30 mouse cellular contexts compared by ENCODE assay signal in genomic region chr17:31191825-31192224, GRCm38 (mm10). TPM values are rescaled to one million over a fixed set of nuclear protein-coding genes. Genes with fewer than 3 reads are reported as not detected.
DNase-seq lines count a peak whose midpoint lies in the region; ATAC-seq and TF ChIP-seq lines count a peak whose summit lies in the region.
"Had no signal": no experiment of that assay in that cellular context is flagged by ENCODE, and none has a peak within 500 bp of the region (broad histone marks: within the 10 kb centered on the region; RNA-seq: fewer than 3 reads in every experiment).

No protein-coding gene starts in this region.

- no peak overlapping the region for H3K4me3 ChIP-seq in heart, adult 2 months
- H3K4me3 ChIP-seq in kidney, embryonic 15.5 days (replicated peaks), result no peak overlapping the region
- H3K4me3 ChIP-seq in kidney, postnatal 0 days (replicated peaks; ENCODE audit: low read depth, low read length), result no peak overlapping the region
- H3K4me3 ChIP-seq: embryonic facial prominence, embryonic 13.5 days; embryonic facial prominence, embryonic 15.5 days; erythroblast, embryonic 14.5 days; forebrain, embryonic 10.5 days; forebrain, embryonic 12.5 days had no signal

- no peaks in the 10 kb centered on the region for H3K36me3 ChIP-seq in heart, adult 2 months (ENCODE audit: control insufficient read depth, insufficient read depth, low read length)
- H3K36me3 ChIP-seq in kidney, embryonic 15.5 days, result no peaks in the 10 kb centered on the region
- H3K36me3 ChIP-seq in kidney, postnatal 0 days (ENCODE audit: insufficient read depth, low read length), result no peaks in the 10 kb centered on the region
- H3K36me3 ChIP-seq: embryonic facial prominence, embryonic 13.5 days; embryonic facial prominence, embryonic 15.5 days; forebrain, embryonic 10.5 days; forebrain, embryonic 12.5 days had no signal

- H3K9ac ChIP-seq in heart, adult 2 months (ENCODE audit: low read depth, low read length), result no peak overlapping the region
- H3K9ac ChIP-seq in kidney, embryonic 15.5 days, result no peak overlapping the region
- H3K9ac ChIP-seq in kidney, postnatal 0 days (ENCODE audit: low read depth, low read length), result no peak overlapping the region
- H3K9ac ChIP-seq: embryonic facial prominence, embryonic 13.5 days; embryonic facial prominence, embryonic 15.5 days; forebrain, embryonic 12.5 days had no signal

- TF ChIP-seq EP300 in heart, adult 2 months (IDR thresholded peaks at IDR 0.05; ENCODE audit: insufficient read depth, low read depth, low read length), result no peak

- no peak overlapping the region for H3K27ac ChIP-seq in heart, adult 2 months
- no peak overlapping the region for H3K27ac ChIP-seq in kidney, embryonic 15.5 days
- H3K27ac ChIP-seq in kidney, postnatal 0 days, result no peak overlapping the region
- H3K27ac ChIP-seq: embryonic facial prominence, embryonic 13.5 days; embryonic facial prominence, embryonic 15.5 days; forebrain, embryonic 10.5 days; forebrain, embryonic 12.5 days had no signal

- TF ChIP-seq POLR2A in heart, adult 2 months (IDR thresholded peaks at IDR 0.05; ENCODE audit: insufficient read depth, low read depth, low read length), result no peak

- H3K9me3 ChIP-seq in kidney, embryonic 15.5 days (replicated peaks), result no peaks in the 10 kb centered on the region
- H3K9me3 ChIP-seq in kidney, postnatal 0 days (replicated peaks; ENCODE audit: low read length), result no peaks in the 10 kb centered on the region
- H3K9me3 ChIP-seq: embryonic facial prominence, embryonic 13.5 days; embryonic facial prominence, embryonic 15.5 days; forebrain, embryonic 10.5 days; forebrain, embryonic 12.5 days had no signal

- H3K4me1 ChIP-seq in heart, adult 2 months (ENCODE audit: control insufficient read depth, insufficient read depth, low read length), result no peaks in the 10 kb centered on the region
- peaks cover 27% of the 10 kb centered on the region for H3K4me1 ChIP-seq in kidney, embryonic 15.5 days
- no peaks in the 10 kb centered on the region for H3K4me1 ChIP-seq in kidney, postnatal 0 days (replicated peaks; ENCODE audit: insufficient read depth, low read length)
- H3K4me1 ChIP-seq: embryonic facial prominence, embryonic 15.5 days; forebrain, embryonic 12.5 days had no signal

- TF ChIP-seq CTCF in heart, adult 2 months (IDR thresholded peaks at IDR 0.05), result no peak
- TF ChIP-seq CTCF in kidney, postnatal 0 days (IDR thresholded peaks at IDR 0.05; ENCODE audit: low read depth), result no peak

- H3K27me3 ChIP-seq in heart, adult 2 months (ENCODE audit: control insufficient read depth, insufficient read depth, low read length), result no peaks in the 10 kb centered on the region
- H3K27me3 ChIP-seq in kidney, embryonic 15.5 days, result peaks cover 14% of the 10 kb centered on the region
- H3K27me3 ChIP-seq in kidney, postnatal 0 days (ENCODE audit: insufficient read depth, low read length), result no peaks in the 10 kb centered on the region
- H3K27me3 ChIP-seq: embryonic facial prominence, embryonic 13.5 days; embryonic facial prominence, embryonic 15.5 days; forebrain, embryonic 12.5 days had no signal

- intact Hi-C loops in heart, adult 2 months (cut with DNase I), result no loop called here

- DNase-seq in heart, adult 11 months, result peak; percentile 64
- DNase-seq in heart, adult 2 months, result no peak
- no peak for DNase-seq in kidney, adult 11 months
- peak; percentile 61 for DNase-seq in kidney, postnatal 0 days (ENCODE audit: low spot score)
- no peak for DNase-seq in kidney, postnatal 10 days
- peak; percentile 47 for DNase-seq in 416B (ENCODE audit: low read depth)
- DNase-seq in thymus, postnatal 0 days (ENCODE audit: low spot score), result no peak
- DNase-seq: adrenal gland, adult 2 months; adrenal gland, postnatal 10 days; adrenal gland, postnatal 25 days; cerebellum, adult 11 months; cerebellum, adult 18-20 months; cerebellum, adult 8-10 months; cerebellum, adult 9-11 months; cerebellum, postnatal 14 days; cerebellum, postnatal 36 days had no signal

- no peak overlapping the region for H3K4me2 ChIP-seq in kidney, embryonic 15.5 days
- H3K4me2 ChIP-seq in kidney, postnatal 0 days (ENCODE audit: low read length), result no peak overlapping the region
- H3K4me2 ChIP-seq: embryonic facial prominence, embryonic 13.5 days; embryonic facial prominence, embryonic 15.5 days; forebrain, embryonic 12.5 days had no signal

- 86% methylated on average over 8 of the region's 8 CpGs for WGBS in heart, adult 2 months
- 47% methylated on average over 8 of the region's 8 CpGs for WGBS in kidney, embryonic 15.5 days
- 46% methylated on average over 8 of the region's 8 CpGs for WGBS in kidney, postnatal 0 days

- H3K79me2 ChIP-seq in heart, adult 2 months (replicated peaks; ENCODE audit: control insufficient read depth, insufficient read depth, low read length), result no peaks in the 10 kb centered on the region

- ATAC-seq in kidney, embryonic 15.5 days (replicated peaks; ENCODE audit: low FRiP score), result peak; percentile 41
- no peak for ATAC-seq in kidney, postnatal 0 days (replicated peaks; ENCODE audit: low FRiP score, low read depth)
- ATAC-seq: forebrain, embryonic 14.5 days had no signal

RNA-seq across cellular contexts. Expression of gene Tmprss3, which starts 7.0 kb away (rescaled TPM):
- not detected for total RNA-seq in heart, adult 2 months (2021)
- not detected in 2 replicates for polyA plus RNA-seq in heart, adult 2 months (2012; rRNA removed)
- not detected in 2 replicates for polyA plus RNA-seq in kidney, embryonic 15.5 days (2015; fragmentation: Nextera tagmentation; extraction: Ambion mirVana)
- polyA plus RNA-seq in kidney, postnatal 0 days (2015; fragmentation: Nextera tagmentation; extraction: Ambion mirVana), result 0.05 TPM in 1 of 2 replicates, not detected in the other
- polyA plus RNA-seq in thymus, postnatal 0 days (2015; fragmentation: Nextera tagmentation; extraction: Ambion mirVana), result 0.13 and 0.25 TPM in 2 replicates
- total RNA-seq: adrenal gland, adult 2 months; adrenal gland, postnatal 25 days had no signal
- polyA plus RNA-seq: adrenal gland, adult 2 months; brain, embryonic 14.5 days; C2C12; embryonic facial prominence, embryonic 11.5 days; embryonic facial prominence, embryonic 13.5 days; erythroblast, embryonic 14.5 days; forebrain, embryonic 10.5 days; forebrain, embryonic 12.5 days; forebrain, embryonic 14.5 days had no signal

RNA-seq across cellular contexts. Expression of gene Ubash3a, which starts 15.8 kb away (rescaled TPM):
- under 1 TPM in 1 of 2 experiments, not detected in 1; 0.36 TPM for total RNA-seq in heart, adult 2 months (2021)
- polyA plus RNA-seq in heart, adult 2 months (2012; rRNA removed), result 0.29 and 0.56 TPM in 2 replicates
- 0.18 and 0.23 TPM in 2 replicates for polyA plus RNA-seq in kidney, embryonic 15.5 days (2015; fragmentation: Nextera tagmentation; extraction: Ambion mirVana)
- 0.11 and 0.14 TPM in 2 replicates for polyA plus RNA-seq in kidney, postnatal 0 days (2015; fragmentation: Nextera tagmentation; extraction: Ambion mirVana)
- polyA plus RNA-seq in thymus, postnatal 0 days (2015; fragmentation: Nextera tagmentation; extraction: Ambion mirVana), result 66.8 and 75.0 TPM in 2 replicates
- total RNA-seq: adrenal gland, postnatal 25 days had no signal
- polyA plus RNA-seq: C2C12; forebrain, embryonic 14.5 days had no signal

RNA-seq across cellular contexts. Expression of gene Tff1, which starts 26.7 kb away (rescaled TPM):
- total RNA-seq in heart, adult 2 months (2021), result not detected
- polyA plus RNA-seq in heart, adult 2 months (2012; rRNA removed), result not detected in 2 replicates
- 0.32 and 0.57 TPM in 2 replicates for polyA plus RNA-seq in kidney, embryonic 15.5 days (2015; fragmentation: Nextera tagmentation; extraction: Ambion mirVana)
- polyA plus RNA-seq in kidney, postnatal 0 days (2015; fragmentation: Nextera tagmentation; extraction: Ambion mirVana), result 0.62 TPM in 1 of 2 replicates, not detected in the other
- polyA plus RNA-seq in thymus, postnatal 0 days (2015; fragmentation: Nextera tagmentation; extraction: Ambion mirVana), result 4.3 and 7.4 TPM in 2 replicates
- total RNA-seq: adrenal gland, adult 2 months; adrenal gland, postnatal 10 days; adrenal gland, postnatal 25 days; adrenal gland, postnatal 4 days; common myeloid progenitor, adult 5-6 weeks; ES-E14; MEL had no signal
- polyA plus RNA-seq: brain, embryonic 14.5 days; C2C12; embryonic facial prominence, embryonic 11.5 days; embryonic facial prominence, embryonic 13.5 days; embryonic facial prominence, embryonic 15.5 days; erythroblast, embryonic 14.5 days; forebrain, embryonic 10.5 days; forebrain, embryonic 12.5 days; forebrain, embryonic 14.5 days had no signal

RNA-seq across cellular contexts. Expression of gene Tff2, which starts 47.7 kb away (rescaled TPM):
- total RNA-seq in heart, adult 2 months (2021), result not detected
- 2.4 TPM in 1 of 2 replicates, not detected in the other for polyA plus RNA-seq in heart, adult 2 months (2012; rRNA removed)
- 1.1 and 1.6 TPM in 2 replicates for polyA plus RNA-seq in kidney, embryonic 15.5 days (2015; fragmentation: Nextera tagmentation; extraction: Ambion mirVana)
- 4.9 and 7.7 TPM in 2 replicates for polyA plus RNA-seq in kidney, postnatal 0 days (2015; fragmentation: Nextera tagmentation; extraction: Ambion mirVana)
- polyA plus RNA-seq in thymus, postnatal 0 days (2015; fragmentation: Nextera tagmentation; extraction: Ambion mirVana), result 1.2 and 1.4 TPM in 2 replicates
- total RNA-seq: adrenal gland, adult 2 months; adrenal gland, postnatal 25 days; common myeloid progenitor, adult 5-6 weeks; ES-E14; MEL had no signal
- polyA plus RNA-seq: adrenal gland, adult 2 months; brain, embryonic 14.5 days; C2C12; embryonic facial prominence, embryonic 11.5 days; embryonic facial prominence, embryonic 13.5 days; erythroblast, embryonic 14.5 days; forebrain, embryonic 10.5 days; forebrain, embryonic 12.5 days; forebrain, embryonic 14.5 days had no signal

Comparison
In these comparisons a context has a peak if more than half of its experiments do, and no peak if none do; other contexts are left out.
1. DNase-seq: peak in heart, adult 11 months (single experiment), kidney, postnatal 0 days (single experiment) and 416B (single experiment); none in heart, adult 2 months (0 of 2), kidney, adult 11 months (single experiment), kidney, postnatal 10 days (single experiment) and thymus, postnatal 0 days (single experiment).
2. RNA of gene Ubash3a, which starts 15.8 kb away (polyA plus RNA-seq): 66.8 to 75.0 TPM in thymus, postnatal 0 days; 0.29 to 0.56 TPM in heart, adult 2 months, 0.18 to 0.23 TPM in kidney, embryonic 15.5 days and 0.11 to 0.14 TPM in kidney, postnatal 0 days; every median in the first group is over 10 times any median in the second.